Mouse (Mus musculus) kidney, adult 2 months (tissue): ENCODE data around the gene Gatad1.

Experiments
- CTCF ChIP-seq: fragments of 200-500 bp; conservative IDR thresholded peaks from 2 replicates; pipeline ENCODE4 v1.5.1; 2011; ENCODE audit warnings: low read depth, mild to moderate bottlenecking, control low read depth, low read length, moderate library complexity, mixed read lengths; ENCODE audit not compliant: insufficient read depth, insufficient read length
- POLR2A ChIP-seq: fragments of 200-500 bp; IDR thresholded peaks from one replicate; pipeline ENCODE4 v1.6.1; 2011; ENCODE audit warnings: low read depth, low read length, control low read depth

GRCm38 (mm10) chr5:3691283-3691682 is 34.3 kb upstream of the Gatad1 start:
- TF ChIP-seq CTCF = no peak
- TF ChIP-seq POLR2A = no peak
